Mouse (Mus musculus): ENCODE measurements around the gene Kank1.

GRCm38 (mm10) chr19:25326002-25326300 is 89.2 kb downstream of the Kank1 start:
- TF ChIP-seq CTCF (IDR thresholded peaks at IDR 0.05; ENCODE audit: low read depth, low read length) (no peak), POLR2A (IDR thresholded peaks at IDR 0.05; ENCODE audit: extremely low read depth, insufficient read depth, low read length) (no peak)
